Mouse (Mus musculus): ENCODE measurements around the gene Eml1. TPM values are rescaled to one million over a fixed set of nuclear protein-coding genes. Genes with fewer than 3 reads are reported as not detected.

The Eml1 gene
- total RNA-seq, 1 experiment: 4.2 TPM

DNA sequence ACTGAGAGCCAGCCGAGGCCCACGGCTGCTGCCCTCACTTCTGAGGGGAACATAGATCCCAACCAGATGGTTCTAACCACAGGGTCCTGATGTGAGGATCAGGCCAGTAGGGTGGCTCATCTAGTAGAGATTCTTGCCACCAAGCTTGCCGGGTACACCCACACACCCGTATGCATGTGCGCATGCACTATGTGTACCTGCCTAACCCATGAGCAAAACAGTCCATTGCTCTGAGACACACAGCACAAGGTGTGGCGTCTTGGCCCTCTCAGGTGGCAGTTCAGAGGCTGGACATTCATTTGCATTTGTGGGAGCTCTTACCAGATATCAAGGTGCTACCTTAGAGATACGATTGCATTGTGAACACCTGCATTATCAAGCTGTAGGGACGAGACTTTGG, 22.6 kb upstream of the Eml1 start:
- DNase-seq (ENCODE audit: low read depth, low spot score): no peak
- TF ChIP-seq HCFC1 (IDR thresholded peaks at IDR 0.05; ENCODE audit: borderline replicate concordance, insufficient read depth, low read length) (no peak), ZNF384 (IDR thresholded peaks at IDR 0.05; ENCODE audit: low read depth, low read length) (no peak), ZC3H11A (IDR thresholded peaks at IDR 0.05; ENCODE audit: borderline replicate concordance, low read depth, low read length) (no peak), CHD2 (IDR thresholded peaks at IDR 0.05; ENCODE audit: low read depth, low read length) (no peak), MAFK (IDR thresholded peaks at IDR 0.05; ENCODE audit: insufficient read depth, low read depth, low read length) (no peak)
- Histone ChIP-seq H3K9me3 (ENCODE audit: control insufficient read depth, insufficient read depth, low read depth, low read length) (no peaks in the 10 kb centered on the region), H3K4me3 (ENCODE audit: insufficient read depth in 1 of 2, low read depth in 1 of 2, low read length in 2 of 2, poor library complexity in 1 of 2, severe bottlenecking in 1 of 2) (no peak overlapping the region), H3K9ac (ENCODE audit: insufficient read depth, low read depth, low read length, poor library complexity, severe bottlenecking) (no peak overlapping the region), H3K27ac (ENCODE audit: insufficient read depth, low read depth, low read length, poor library complexity, severe bottlenecking) (no peak overlapping the region), H3K4me1 (ENCODE audit: control insufficient read depth in 2 of 2, insufficient read depth in 2 of 2, low read length in 2 of 2, poor library complexity in 1 of 2) (no peaks in the 10 kb centered on the region), H3K36me3 (ENCODE audit: control insufficient read depth, insufficient read depth, low read length, poor library complexity, severe bottlenecking) (no peaks in the 10 kb centered on the region)
- in situ Hi-C loops (cut with MboI; ENCODE audit: low sequenced_read_pairs in 2 of 2, unreplicated experiment in 2 of 2): no loop called here

DNA sequence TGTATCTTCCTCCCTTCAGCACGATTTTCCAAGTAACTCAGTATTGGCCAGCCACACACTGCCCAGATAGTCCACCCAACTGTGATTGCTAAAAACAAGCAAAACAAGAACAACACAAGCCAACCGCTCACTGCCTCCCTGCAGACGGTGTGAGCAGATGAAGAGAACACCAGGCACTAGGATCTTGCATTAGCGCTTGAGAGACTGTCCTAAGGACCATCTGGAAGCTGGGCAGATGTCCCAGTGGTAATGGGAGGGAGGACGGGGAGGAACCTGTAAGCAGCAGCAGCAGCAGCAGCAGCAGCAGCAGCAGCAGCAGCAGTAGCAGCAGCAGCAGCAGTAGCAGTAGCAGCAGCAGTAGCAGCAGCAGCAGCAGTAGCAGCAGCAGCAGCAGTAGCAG, 21.7 kb upstream of the Eml1 start:
- H3K9me3 ChIP-seq (ENCODE audit: control insufficient read depth, insufficient read depth, low read depth, low read length): no peaks in the 10 kb centered on the region
- no peak overlapping the region for H3K9ac ChIP-seq (ENCODE audit: insufficient read depth, low read depth, low read length, poor library complexity, severe bottlenecking)
- TF ChIP-seq ZC3H11A (IDR thresholded peaks at IDR 0.05; ENCODE audit: borderline replicate concordance, low read depth, low read length) (no peak), CHD2 (IDR thresholded peaks at IDR 0.05; ENCODE audit: low read depth, low read length) (no peak), MAFK (IDR thresholded peaks at IDR 0.05; ENCODE audit: insufficient read depth, low read depth, low read length) (no peak), HCFC1 (IDR thresholded peaks at IDR 0.05; ENCODE audit: borderline replicate concordance, insufficient read depth, low read length) (no peak), ZNF384 (IDR thresholded peaks at IDR 0.05; ENCODE audit: low read depth, low read length) (no peak)
- H3K36me3 ChIP-seq (ENCODE audit: control insufficient read depth, insufficient read depth, low read length, poor library complexity, severe bottlenecking): no peaks in the 10 kb centered on the region
- in situ Hi-C loops (cut with MboI; ENCODE audit: low sequenced_read_pairs in 2 of 2, unreplicated experiment in 2 of 2): no loop called here
- H3K4me3 ChIP-seq (ENCODE audit: insufficient read depth in 1 of 2, low read depth in 1 of 2, low read length in 2 of 2, poor library complexity in 1 of 2, severe bottlenecking in 1 of 2): no peak overlapping the region
- DNase-seq (ENCODE audit: low read depth, low spot score): no peak
- no peaks in the 10 kb centered on the region for H3K4me1 ChIP-seq (ENCODE audit: control insufficient read depth in 2 of 2, insufficient read depth in 2 of 2, low read length in 2 of 2, poor library complexity in 1 of 2)
- no peak overlapping the region for H3K27ac ChIP-seq (ENCODE audit: insufficient read depth, low read depth, low read length, poor library complexity, severe bottlenecking)

DNA sequence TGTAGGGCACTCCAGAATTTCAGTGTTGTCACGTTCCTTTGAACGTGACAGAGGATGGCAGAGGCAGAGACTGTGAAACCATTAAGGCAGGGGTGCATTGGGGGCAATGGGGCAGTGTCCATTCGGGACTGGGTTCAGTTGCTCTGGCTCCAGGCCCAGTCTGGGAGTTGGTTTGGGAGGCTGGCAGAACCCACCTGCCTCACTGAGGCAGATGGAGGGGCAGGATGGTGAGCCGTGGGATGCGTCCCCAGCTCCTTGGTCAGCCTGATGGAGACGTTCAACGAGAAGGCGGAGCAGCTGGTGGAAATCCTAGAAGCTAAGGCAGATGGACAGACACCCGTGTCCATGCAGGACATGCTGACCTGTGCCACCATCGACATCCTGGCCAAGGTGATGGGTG, 19.8 kb upstream of the Eml1 start:
- DNase-seq (ENCODE audit: low read depth, low spot score): no peak
- no peak overlapping the region for H3K4me3 ChIP-seq (ENCODE audit: insufficient read depth in 1 of 2, low read depth in 1 of 2, low read length in 2 of 2, poor library complexity in 1 of 2, severe bottlenecking in 1 of 2)
- no peaks in the 10 kb centered on the region for H3K9me3 ChIP-seq (ENCODE audit: control insufficient read depth, insufficient read depth, low read depth, low read length)
- no peak overlapping the region for H3K9ac ChIP-seq (ENCODE audit: insufficient read depth, low read depth, low read length, poor library complexity, severe bottlenecking)
- H3K36me3 ChIP-seq (ENCODE audit: control insufficient read depth, insufficient read depth, low read length, poor library complexity, severe bottlenecking): no peaks in the 10 kb centered on the region
- H3K27ac ChIP-seq (ENCODE audit: insufficient read depth, low read depth, low read length, poor library complexity, severe bottlenecking): no peak overlapping the region
- no peaks in the 10 kb centered on the region for H3K4me1 ChIP-seq (ENCODE audit: control insufficient read depth in 2 of 2, insufficient read depth in 2 of 2, low read length in 2 of 2, poor library complexity in 1 of 2)
- in situ Hi-C loops (cut with MboI; ENCODE audit: low sequenced_read_pairs in 2 of 2, unreplicated experiment in 2 of 2): loop anchor here in 1 of 2 experiments (25.0 kb wide), 1 partner anchor 136 kb away; no protein-coding TSS in a partner anchor
- TF ChIP-seq ZC3H11A (IDR thresholded peaks at IDR 0.05; ENCODE audit: borderline replicate concordance, low read depth, low read length) (no peak), HCFC1 (IDR thresholded peaks at IDR 0.05; ENCODE audit: borderline replicate concordance, insufficient read depth, low read length) (no peak), MAFK (IDR thresholded peaks at IDR 0.05; ENCODE audit: insufficient read depth, low read depth, low read length) (no peak), ZNF384 (IDR thresholded peaks at IDR 0.05; ENCODE audit: low read depth, low read length) (no peak), CHD2 (IDR thresholded peaks at IDR 0.05; ENCODE audit: low read depth, low read length) (no peak)

DNA sequence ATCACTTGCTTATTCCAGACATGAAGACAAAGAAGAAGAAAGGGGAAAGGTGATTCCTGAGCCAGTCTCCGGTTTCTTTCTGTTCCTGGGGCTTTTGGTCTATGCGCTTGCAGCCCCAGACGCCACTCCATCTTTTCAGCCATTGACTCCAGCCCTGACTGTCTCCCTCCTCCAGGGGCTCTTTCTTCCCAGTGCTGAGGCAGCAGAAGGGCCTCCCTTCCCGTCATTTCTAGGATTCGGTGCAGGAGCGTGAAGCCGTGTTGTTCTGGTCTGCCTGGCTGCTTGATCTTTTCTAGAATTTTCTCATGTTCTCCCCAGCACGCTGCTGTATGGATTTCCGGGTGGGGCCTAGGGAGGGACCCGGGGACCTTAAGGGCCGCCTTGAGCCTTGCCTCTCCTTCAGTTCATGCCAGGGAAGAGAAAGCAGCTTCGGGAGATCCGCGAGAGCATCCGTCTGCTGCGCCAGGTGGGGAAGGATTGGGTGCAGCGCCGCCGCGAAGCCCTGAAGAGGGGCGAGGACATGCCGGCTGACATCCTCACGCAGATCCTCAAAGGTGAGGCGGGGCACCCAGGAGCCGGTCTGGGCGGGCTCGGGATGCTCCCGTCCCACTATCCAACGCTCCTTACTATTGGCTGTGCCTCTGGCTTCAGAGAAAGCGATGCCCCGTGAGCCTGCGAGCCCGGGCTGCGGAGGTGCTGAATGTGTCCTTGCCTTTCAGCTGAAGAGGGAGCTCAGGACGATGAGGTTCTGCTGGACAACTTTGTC, 18.2 kb upstream of the Eml1 start:
- H3K27ac ChIP-seq (ENCODE audit: insufficient read depth, low read depth, low read length, poor library complexity, severe bottlenecking): no peak overlapping the region
- TF ChIP-seq HCFC1 (IDR thresholded peaks at IDR 0.05; ENCODE audit: borderline replicate concordance, insufficient read depth, low read length) (no peak), MAFK (IDR thresholded peaks at IDR 0.05; ENCODE audit: insufficient read depth, low read depth, low read length) (no peak), ZNF384 (IDR thresholded peaks at IDR 0.05; ENCODE audit: low read depth, low read length) (no peak), ZC3H11A (IDR thresholded peaks at IDR 0.05; ENCODE audit: borderline replicate concordance, low read depth, low read length) (no peak), CHD2 (IDR thresholded peaks at IDR 0.05; ENCODE audit: low read depth, low read length) (no peak)
- in situ Hi-C loops (cut with MboI; ENCODE audit: low sequenced_read_pairs in 2 of 2, unreplicated experiment in 2 of 2): loop anchor here in 1 of 2 experiments (25.0 kb wide), 1 partner anchor 135 kb away; no protein-coding TSS in a partner anchor
- peak overlapping the region in 1 of 2 experiments; percentile 27; a peak in 1 of 4 replicates for H3K4me3 ChIP-seq (ENCODE audit: insufficient read depth in 1 of 2, low read depth in 1 of 2, low read length in 2 of 2, poor library complexity in 1 of 2, severe bottlenecking in 1 of 2)
- H3K9me3 ChIP-seq (ENCODE audit: control insufficient read depth, insufficient read depth, low read depth, low read length): no peaks in the 10 kb centered on the region
- no peak overlapping the region for H3K9ac ChIP-seq (ENCODE audit: insufficient read depth, low read depth, low read length, poor library complexity, severe bottlenecking)
- no peaks in the 10 kb centered on the region for H3K4me1 ChIP-seq (ENCODE audit: control insufficient read depth in 2 of 2, insufficient read depth in 2 of 2, low read length in 2 of 2, poor library complexity in 1 of 2)
- no peaks in the 10 kb centered on the region for H3K36me3 ChIP-seq (ENCODE audit: control insufficient read depth, insufficient read depth, low read length, poor library complexity, severe bottlenecking)
- no peak for DNase-seq (ENCODE audit: low read depth, low spot score)
